Mouse (Mus musculus): ENCODE measurements at regions not wholly inside any gene's neighbourhood (a gene's known extent, or its start where the extent isn't known, plus 50 kb on each side); places are given as distances from the start of the nearest gene placed in this dataset.

DNA sequence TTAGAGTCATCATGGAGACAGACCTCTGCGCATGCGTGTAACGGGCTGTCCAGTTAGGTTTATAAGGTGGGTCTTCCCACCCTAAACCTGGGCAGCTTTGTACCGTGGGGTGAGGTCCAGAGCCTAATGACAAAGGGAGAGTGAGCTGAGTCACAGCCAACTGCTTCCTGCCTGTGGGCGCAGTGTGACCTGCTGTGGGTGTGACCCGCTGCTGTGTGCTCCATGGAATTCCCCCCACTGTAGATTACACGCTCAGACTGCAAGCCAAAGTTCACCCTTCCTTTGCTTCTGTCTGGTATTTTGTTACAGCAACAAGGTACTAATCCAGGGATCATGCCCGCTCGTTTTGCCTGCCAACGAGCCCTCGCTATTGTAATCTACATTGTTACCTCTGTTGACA, 273.3 kb upstream of the Stt3b start:
- no peak overlapping the region for H3K27ac ChIP-seq (ENCODE audit: insufficient read depth, low read length)
- H3K4me3 ChIP-seq (ENCODE audit: insufficient read depth, low read length): no peak overlapping the region
- TF ChIP-seq POLR2A (IDR thresholded peaks at IDR 0.05; ENCODE audit: low read depth, low read length) (no peak), CTCF (IDR thresholded peaks at IDR 0.05; ENCODE audit: borderline replicate concordance, insufficient read depth, low read length) (no peak)
- H3K4me1 ChIP-seq (ENCODE audit: control insufficient read depth, insufficient read depth, low read length): no peaks in the 10 kb centered on the region

- no peaks in the 10 kb centered on the region for H3K4me1 ChIP-seq (ENCODE audit: control insufficient read depth, insufficient read depth, low read length)
- no peak overlapping the region for H3K4me3 ChIP-seq (ENCODE audit: insufficient read depth, low read length)
- no peak overlapping the region for H3K27ac ChIP-seq (ENCODE audit: insufficient read depth, low read length)
- TF ChIP-seq POLR2A (IDR thresholded peaks at IDR 0.05; ENCODE audit: low read depth, low read length) (no peak), CTCF (IDR thresholded peaks at IDR 0.05; ENCODE audit: borderline replicate concordance, insufficient read depth, low read length) (no peak)
Observed at GRCm38 (mm10) chr9:115584874-115585273, 274.7 kb upstream of the Stt3b start.

GRCm38 (mm10) chr9:115592466-115592865, 282.2 kb upstream of the Stt3b start:
- Histone ChIP-seq H3K4me3 (ENCODE audit: insufficient read depth, low read length) (no peak overlapping the region), H3K27ac (ENCODE audit: insufficient read depth, low read length) (no peak overlapping the region), H3K4me1 (ENCODE audit: control insufficient read depth, insufficient read depth, low read length) (no peaks in the 10 kb centered on the region)
- TF ChIP-seq POLR2A (IDR thresholded peaks at IDR 0.05; ENCODE audit: low read depth, low read length) (no peak), CTCF (IDR thresholded peaks at IDR 0.05; ENCODE audit: borderline replicate concordance, insufficient read depth, low read length) (no peak)

DNA sequence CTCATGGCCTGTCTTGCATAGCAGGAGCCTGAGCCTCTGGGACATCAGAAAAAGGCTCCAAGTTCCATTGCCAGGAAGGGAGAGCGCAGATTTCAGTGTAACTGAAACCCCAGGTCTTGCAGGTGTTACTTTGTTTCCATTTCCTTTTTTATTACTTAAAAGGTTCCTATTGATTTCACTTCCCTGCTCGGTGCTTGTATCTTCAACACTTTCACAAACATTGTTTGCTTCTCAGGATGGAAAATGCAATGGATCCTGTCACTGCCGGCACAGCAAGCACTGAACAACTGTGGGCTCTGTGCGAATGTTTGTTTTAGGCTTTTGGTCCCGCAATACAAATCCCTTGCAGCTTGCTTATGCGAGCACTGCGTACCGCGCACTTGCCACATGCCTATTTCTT, 290.0 kb upstream of the Stt3b start:
- no peaks in the 10 kb centered on the region for H3K4me1 ChIP-seq (ENCODE audit: control insufficient read depth, insufficient read depth, low read length)
- H3K27ac ChIP-seq (ENCODE audit: insufficient read depth, low read length): no peak overlapping the region
- no peak overlapping the region for H3K4me3 ChIP-seq (ENCODE audit: insufficient read depth, low read length)

DNA sequence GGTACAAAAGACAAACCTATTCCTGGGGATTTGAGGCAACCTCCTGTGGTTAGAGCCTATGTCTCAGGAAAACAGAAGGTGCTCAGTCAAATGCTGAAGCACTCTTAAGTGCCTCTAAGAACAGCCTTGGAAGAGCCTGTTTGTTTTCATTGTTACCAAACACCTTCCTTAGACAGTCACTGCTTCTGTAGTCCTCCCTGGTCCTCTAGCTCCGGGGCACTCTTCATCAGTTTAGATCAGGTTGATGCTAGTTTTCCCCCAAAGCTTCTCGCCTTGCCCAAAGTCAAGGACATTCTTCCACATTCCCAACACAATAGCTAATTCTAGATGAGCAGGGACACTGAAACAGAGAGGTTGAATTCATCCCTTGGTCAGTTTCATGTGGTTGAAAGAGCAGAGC, 290.6 kb upstream of the Stt3b start:
- H3K27ac ChIP-seq (ENCODE audit: insufficient read depth, low read length): no peak overlapping the region
- H3K4me3 ChIP-seq (ENCODE audit: insufficient read depth, low read length): no peak overlapping the region
- no peak for TF ChIP-seq CTCF (IDR thresholded peaks at IDR 0.05; ENCODE audit: borderline replicate concordance, insufficient read depth, low read length)
- TF ChIP-seq POLR2A (IDR thresholded peaks at IDR 0.05; ENCODE audit: low read depth, low read length): no peak
- H3K4me1 ChIP-seq (ENCODE audit: control insufficient read depth, insufficient read depth, low read length): no peaks in the 10 kb centered on the region

More for the DNA sequence above, 290.0 kb upstream of the Stt3b start:
- TF ChIP-seq POLR2A (IDR thresholded peaks at IDR 0.05; ENCODE audit: low read depth, low read length) (no peak), CTCF (IDR thresholded peaks at IDR 0.05; ENCODE audit: borderline replicate concordance, insufficient read depth, low read length) (no peak)

DNA sequence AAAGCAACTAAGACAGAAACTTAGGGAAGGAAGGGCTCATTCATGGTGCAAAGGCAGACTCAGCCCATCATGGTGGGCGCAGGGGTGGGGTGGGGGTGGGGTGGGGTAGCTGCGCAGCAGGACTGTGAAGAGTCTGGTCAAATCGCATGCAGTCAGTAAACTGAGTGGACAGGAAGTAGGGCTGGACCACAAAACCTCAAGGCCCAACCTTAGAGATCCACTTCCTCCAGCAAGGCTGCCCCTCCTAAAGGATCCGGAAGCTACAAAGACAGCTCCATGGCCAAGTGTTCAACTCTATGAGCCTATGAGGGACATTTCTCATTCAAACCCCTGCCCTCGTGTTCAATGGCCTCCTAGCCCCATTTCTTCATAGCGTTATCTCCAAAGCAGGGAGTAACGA, 292.6 kb upstream of the Stt3b start:
- Histone ChIP-seq H3K4me3 (ENCODE audit: insufficient read depth, low read length) (no peak overlapping the region), H3K4me1 (ENCODE audit: control insufficient read depth, insufficient read depth, low read length) (no peaks in the 10 kb centered on the region), H3K27ac (ENCODE audit: insufficient read depth, low read length) (no peak overlapping the region)
- no peak for TF ChIP-seq CTCF (IDR thresholded peaks at IDR 0.05; ENCODE audit: borderline replicate concordance, insufficient read depth, low read length)
- TF ChIP-seq POLR2A (IDR thresholded peaks at IDR 0.05; ENCODE audit: low read depth, low read length): no peak

GRCm38 (mm10) chr9:115604450-115604849, 294.2 kb upstream of the Stt3b start:
- no peak overlapping the region for H3K4me3 ChIP-seq (ENCODE audit: insufficient read depth, low read length)
- H3K27ac ChIP-seq (ENCODE audit: insufficient read depth, low read length): no peak overlapping the region
- TF ChIP-seq POLR2A (IDR thresholded peaks at IDR 0.05; ENCODE audit: low read depth, low read length) (no peak), CTCF (IDR thresholded peaks at IDR 0.05; ENCODE audit: borderline replicate concordance, insufficient read depth, low read length) (no peak)
- no peaks in the 10 kb centered on the region for H3K4me1 ChIP-seq (ENCODE audit: control insufficient read depth, insufficient read depth, low read length)

DNA sequence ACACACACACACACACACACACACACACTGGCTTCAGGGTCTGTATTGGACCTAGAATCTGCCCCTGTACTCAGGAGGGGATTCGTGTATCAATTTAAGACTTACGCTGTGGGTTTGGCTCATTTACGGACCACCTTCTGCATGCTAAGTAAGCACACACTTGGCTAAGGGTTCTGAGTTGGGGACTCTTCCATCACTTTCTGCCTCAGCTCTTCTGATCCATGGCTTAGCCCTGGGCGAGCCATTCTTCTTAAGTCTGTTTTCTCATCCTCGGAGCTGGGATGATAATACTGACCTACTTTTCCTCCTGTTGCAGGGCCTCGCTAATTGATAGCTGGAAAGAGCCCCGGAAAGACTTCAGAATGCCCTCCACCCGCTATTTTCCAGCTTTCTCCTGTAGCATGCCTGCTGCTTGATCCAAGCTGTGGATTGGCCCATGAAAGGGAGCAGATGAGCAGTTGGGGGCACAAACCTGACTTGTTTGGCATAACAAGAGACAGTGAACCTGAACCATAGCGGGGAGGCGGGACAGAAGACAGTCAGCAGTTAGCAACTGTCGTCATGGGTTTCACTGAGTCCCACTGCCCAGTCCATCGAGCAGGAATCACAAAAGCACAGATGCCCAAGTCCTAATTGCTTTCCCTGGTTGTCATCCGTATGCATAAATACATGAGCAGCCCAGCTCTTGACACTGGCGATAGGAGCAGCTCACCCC, 294.9 kb upstream of the Stt3b start:
- no peak overlapping the region for H3K4me3 ChIP-seq (ENCODE audit: insufficient read depth, low read length)
- TF ChIP-seq CTCF (IDR thresholded peaks at IDR 0.05; ENCODE audit: borderline replicate concordance, insufficient read depth, low read length) (no peak), POLR2A (IDR thresholded peaks at IDR 0.05; ENCODE audit: low read depth, low read length) (no peak)
- H3K27ac ChIP-seq (ENCODE audit: insufficient read depth, low read length): no peak overlapping the region
- H3K4me1 ChIP-seq (ENCODE audit: control insufficient read depth, insufficient read depth, low read length): no peaks in the 10 kb centered on the region

GRCm38 (mm10) chr9:115607961-115608360, 297.7 kb upstream of the Stt3b start:
- no peak overlapping the region for H3K4me3 ChIP-seq (ENCODE audit: insufficient read depth, low read length)
- H3K4me1 ChIP-seq (ENCODE audit: control insufficient read depth, insufficient read depth, low read length): no peaks in the 10 kb centered on the region
- H3K27ac ChIP-seq (ENCODE audit: insufficient read depth, low read length): no peak overlapping the region
- no peak for TF ChIP-seq POLR2A (IDR thresholded peaks at IDR 0.05; ENCODE audit: low read depth, low read length)
- TF ChIP-seq CTCF (IDR thresholded peaks at IDR 0.05; ENCODE audit: borderline replicate concordance, insufficient read depth, low read length): no peak

GRCm38 (mm10) chr9:115608377-115608776, 298.2 kb upstream of the Stt3b start:
- Histone ChIP-seq H3K4me3 (ENCODE audit: insufficient read depth, low read length) (no peak overlapping the region), H3K27ac (ENCODE audit: insufficient read depth, low read length) (no peak overlapping the region), H3K4me1 (ENCODE audit: control insufficient read depth, insufficient read depth, low read length) (no peaks in the 10 kb centered on the region)
- no peak for TF ChIP-seq POLR2A (IDR thresholded peaks at IDR 0.05; ENCODE audit: low read depth, low read length)
- no peak for TF ChIP-seq CTCF (IDR thresholded peaks at IDR 0.05; ENCODE audit: borderline replicate concordance, insufficient read depth, low read length)

All from embryonic fibroblast, embryonic 13.5 days (primary cell).